Mouse (Mus musculus): Measurements from ENCODE around the gene Rwdd4a.

DNA sequence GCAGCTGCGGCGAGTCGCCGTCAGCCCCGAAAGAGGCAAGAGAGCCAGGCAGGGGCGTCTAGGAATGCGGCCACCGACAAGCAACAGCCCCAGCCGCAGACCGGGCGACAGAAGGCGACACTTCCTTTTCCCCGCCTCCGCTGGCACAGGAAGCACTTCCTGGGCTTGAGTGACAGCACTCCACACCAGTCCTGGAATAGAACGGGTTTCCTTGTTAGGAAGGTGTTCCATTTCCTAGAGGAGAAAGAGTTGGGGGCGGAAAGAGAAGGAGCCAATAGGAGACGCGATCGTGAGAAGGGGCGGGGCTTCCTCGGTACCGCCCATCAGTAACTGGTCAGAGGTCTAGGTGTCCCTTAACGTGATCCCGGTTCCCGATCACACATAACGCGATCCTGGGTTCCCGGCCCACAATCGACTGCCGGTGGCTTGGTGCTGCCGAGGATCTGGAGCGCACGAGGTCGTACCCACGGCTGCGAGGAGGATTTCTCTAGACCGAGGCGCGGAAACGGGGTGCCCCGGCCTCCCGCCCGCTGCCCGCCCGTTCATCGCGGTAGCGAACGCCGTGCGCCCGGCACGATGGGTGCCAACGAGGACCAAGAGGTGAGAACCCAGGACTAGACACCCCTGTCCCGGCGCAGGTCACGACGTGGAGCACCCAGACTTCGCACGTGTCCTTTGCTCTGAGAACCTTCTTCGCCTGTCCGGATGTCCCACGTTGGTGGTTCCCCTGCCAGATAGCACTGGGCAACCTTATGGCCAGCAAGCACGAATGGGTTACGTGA, at the start of gene Rwdd4a, which contains the start of gene Trappc11:
- TF ChIP-seq CTCF (IDR thresholded peaks at IDR 0.05; ENCODE audit: low read depth, low read length), result 0 out of 2 replicates have a peak, but pooled peaks have one; percentile 0
- TF ChIP-seq POLR2A (IDR thresholded peaks at IDR 0.05; ENCODE audit: extremely low read depth, insufficient read depth, low read length), result peak; percentile 66
